Comparison of ENCODE assay signal across 10 mouse cellular contexts in genomic region chr17:24167120-24167519, GRCm38 (mm10). TPM values are rescaled to one million over a fixed set of nuclear protein-coding genes. Genes with fewer than 3 reads are reported as not detected.
A peak's percentile ranks its signal among the peaks of the same experiment; 100 is the strongest.
DNase-seq lines count a peak whose midpoint lies in the region; ATAC-seq and TF ChIP-seq lines count a peak whose summit lies in the region.
"Had no signal": no experiment of that assay in that cellular context is flagged by ENCODE, and none has a peak within 500 bp of the region (broad histone marks: within the 10 kb centered on the region; RNA-seq: fewer than 3 reads in every experiment).

No protein-coding gene starts in this region.

- 87% methylated on average over 6 of the region's 6 CpGs for WGBS in embryonic facial prominence, embryonic 13.5 days
- WGBS in embryonic facial prominence, embryonic 10.5 days, result 92% methylated on average over 6 of the region's 6 CpGs
- WGBS in limb, embryonic 12.5 days, result 91% methylated on average over 6 of the region's 6 CpGs
- 93% methylated on average over 6 of the region's 6 CpGs for WGBS in limb, embryonic 10.5 days
- WGBS in midbrain, postnatal 0 days, result 86% methylated on average over 6 of the region's 6 CpGs

- peak overlapping the region; percentile 81; the same call in 1 of the 2 replicates for H3K4me2 ChIP-seq in embryonic facial prominence, embryonic 13.5 days
- H3K4me2 ChIP-seq in limb, embryonic 12.5 days, result peak overlapping the region; percentile 92
- peak overlapping the region; percentile 22 for H3K4me2 ChIP-seq in midbrain, postnatal 0 days (ENCODE audit: low read depth, low read length, poor library complexity, severe bottlenecking)

- no peak for DNase-seq in embryonic facial prominence, embryonic 10.5 days (ENCODE audit: low spot score)
- no peak for DNase-seq in limb, embryonic 10.5 days (ENCODE audit: low spot score)
- DNase-seq in kidney, adult 9 months, result peak; percentile 65
- DNase-seq in midbrain, postnatal 0 days (ENCODE audit: low spot score), result no peak
- no peak for DNase-seq in layer of hippocampus, adult 9-11 months
- no peak for DNase-seq in natural killer cell, adult 2 months (ENCODE audit: low spot score in 2 of 2)
- DNase-seq: cerebellum, postnatal 36 days; gastrocnemius, postnatal 36 days had no signal

- ATAC-seq in embryonic facial prominence, embryonic 13.5 days (ENCODE audit: insufficient number of reproducible peaks, insufficient read depth, low FRiP score, low TSS enrichment, low read depth), result no peak
- ATAC-seq in limb, embryonic 12.5 days (ENCODE audit: insufficient number of reproducible peaks, insufficient read depth, low FRiP score, low TSS enrichment, low read depth), result no peak
- no peak for ATAC-seq in midbrain, postnatal 0 days (ENCODE audit: low FRiP score)

- no peak overlapping the region for H3K9ac ChIP-seq in embryonic facial prominence, embryonic 13.5 days
- H3K9ac ChIP-seq in limb, embryonic 12.5 days (replicated peaks), result no peak overlapping the region
- peak overlapping the region; percentile 93; the same call in 1 of the 2 replicates for H3K9ac ChIP-seq in midbrain, postnatal 0 days (replicated peaks; ENCODE audit: low read length, poor library complexity, severe bottlenecking)

- H3K27me3 ChIP-seq in embryonic facial prominence, embryonic 13.5 days, result no peaks in the 10 kb centered on the region
- no peaks in the 10 kb centered on the region for H3K27me3 ChIP-seq in embryonic facial prominence, embryonic 10.5 days (replicated peaks; ENCODE audit: low read depth, poor library complexity, severe bottlenecking)
- H3K27me3 ChIP-seq in limb, embryonic 12.5 days, result no peaks in the 10 kb centered on the region
- no peaks in the 10 kb centered on the region for H3K27me3 ChIP-seq in limb, embryonic 10.5 days (ENCODE audit: low read depth, poor library complexity, severe bottlenecking)
- no peaks in the 10 kb centered on the region for H3K27me3 ChIP-seq in midbrain, postnatal 0 days (ENCODE audit: insufficient read depth, low read length)

- no peak overlapping the region for H3K27ac ChIP-seq in embryonic facial prominence, embryonic 13.5 days
- no peak overlapping the region for H3K27ac ChIP-seq in embryonic facial prominence, embryonic 10.5 days (replicated peaks)
- no peak overlapping the region for H3K27ac ChIP-seq in limb, embryonic 12.5 days
- H3K27ac ChIP-seq in limb, embryonic 10.5 days, result no peak overlapping the region
- H3K27ac ChIP-seq in midbrain, postnatal 0 days (ENCODE audit: low read depth, low read length), result no peak overlapping the region

- TF ChIP-seq CTCF in midbrain, postnatal 0 days (IDR thresholded peaks at IDR 0.05), result no peak

- no peaks in the 10 kb centered on the region for H3K9me3 ChIP-seq in embryonic facial prominence, embryonic 13.5 days
- no peaks in the 10 kb centered on the region for H3K9me3 ChIP-seq in embryonic facial prominence, embryonic 10.5 days
- H3K9me3 ChIP-seq in limb, embryonic 12.5 days, result no peaks in the 10 kb centered on the region
- H3K9me3 ChIP-seq in limb, embryonic 10.5 days (replicated peaks), result no peaks in the 10 kb centered on the region
- H3K9me3 ChIP-seq in midbrain, postnatal 0 days (ENCODE audit: low read length), result no peaks in the 10 kb centered on the region

- no peak overlapping the region for H3K4me3 ChIP-seq in embryonic facial prominence, embryonic 13.5 days
- H3K4me3 ChIP-seq in embryonic facial prominence, embryonic 10.5 days, result no peak overlapping the region
- no peak overlapping the region for H3K4me3 ChIP-seq in limb, embryonic 12.5 days (replicated peaks)
- H3K4me3 ChIP-seq in limb, embryonic 10.5 days, result no peak overlapping the region
- peak overlapping the region; percentile 83; the same call in 1 of the 2 replicates for H3K4me3 ChIP-seq in midbrain, postnatal 0 days (ENCODE audit: low read depth, low read length)

- peaks cover 24% of the 10 kb centered on the region for H3K36me3 ChIP-seq in embryonic facial prominence, embryonic 13.5 days
- peaks cover 33% of the 10 kb centered on the region for H3K36me3 ChIP-seq in embryonic facial prominence, embryonic 10.5 days (replicated peaks)
- H3K36me3 ChIP-seq in limb, embryonic 12.5 days, result peaks cover 31% of the 10 kb centered on the region
- peaks cover 35% of the 10 kb centered on the region for H3K36me3 ChIP-seq in limb, embryonic 10.5 days
- peaks cover 10% of the 10 kb centered on the region for H3K36me3 ChIP-seq in midbrain, postnatal 0 days (ENCODE audit: insufficient read depth, low read length)

- peaks cover 41% of the 10 kb centered on the region for H3K4me1 ChIP-seq in embryonic facial prominence, embryonic 13.5 days
- H3K4me1 ChIP-seq in embryonic facial prominence, embryonic 10.5 days, result peaks cover 40% of the 10 kb centered on the region
- peaks cover 27% of the 10 kb centered on the region for H3K4me1 ChIP-seq in limb, embryonic 12.5 days (replicated peaks)
- peaks cover 40% of the 10 kb centered on the region for H3K4me1 ChIP-seq in limb, embryonic 10.5 days
- H3K4me1 ChIP-seq in midbrain, postnatal 0 days (ENCODE audit: insufficient read depth, low read length), result peaks cover 14% of the 10 kb centered on the region

RNA-seq across cellular contexts. Expression of gene Atp6v0c, which starts 2.4 kb away (rescaled TPM):
- 420 and 448 TPM in 2 replicates for polyA plus RNA-seq in embryonic facial prominence, embryonic 13.5 days (2015; fragmentation: Nextera tagmentation; extraction: Ambion mirVana)
- 422 and 435 TPM in 2 replicates for polyA plus RNA-seq in embryonic facial prominence, embryonic 10.5 days (2016; fragmentation: Nextera tagmentation; extraction: Ambion mirVana)
- polyA plus RNA-seq in limb, embryonic 12.5 days (2016; fragmentation: Nextera tagmentation; extraction: Ambion mirVana), result 392 and 404 TPM in 2 replicates
- polyA plus RNA-seq in limb, embryonic 10.5 days (2016; fragmentation: Nextera tagmentation; extraction: Ambion mirVana), result 414 and 422 TPM in 2 replicates
- total RNA-seq in midbrain, postnatal 0 days (2014; rRNA removed), result 730 and 771 TPM in 2 replicates
- polyA plus RNA-seq in midbrain, postnatal 0 days (2015; fragmentation: Nextera tagmentation; extraction: Ambion mirVana), result 2,426 and 2,595 TPM in 2 replicates

RNA-seq across cellular contexts. Expression of gene Amdhd2, which starts 3.6 kb away (rescaled TPM):
- 34.1 and 41.4 TPM in 2 replicates for polyA plus RNA-seq in embryonic facial prominence, embryonic 13.5 days (2015; fragmentation: Nextera tagmentation; extraction: Ambion mirVana)
- 44.6 and 50.0 TPM in 2 replicates for polyA plus RNA-seq in embryonic facial prominence, embryonic 10.5 days (2016; fragmentation: Nextera tagmentation; extraction: Ambion mirVana)
- polyA plus RNA-seq in limb, embryonic 12.5 days (2016; fragmentation: Nextera tagmentation; extraction: Ambion mirVana), result 38.5 and 40.2 TPM in 2 replicates
- polyA plus RNA-seq in limb, embryonic 10.5 days (2016; fragmentation: Nextera tagmentation; extraction: Ambion mirVana), result 49.1 and 49.5 TPM in 2 replicates
- 40.2 and 58.6 TPM in 2 replicates for total RNA-seq in midbrain, postnatal 0 days (2014; rRNA removed)
- 34.0 and 41.4 TPM in 2 replicates for polyA plus RNA-seq in midbrain, postnatal 0 days (2015; fragmentation: Nextera tagmentation; extraction: Ambion mirVana)

RNA-seq across cellular contexts. Expression of gene Pdpk1, which starts 16.4 kb away (rescaled TPM):
- 35.8 and 37.8 TPM in 2 replicates for polyA plus RNA-seq in embryonic facial prominence, embryonic 13.5 days (2015; fragmentation: Nextera tagmentation; extraction: Ambion mirVana)
- 30.4 and 30.9 TPM in 2 replicates for polyA plus RNA-seq in embryonic facial prominence, embryonic 10.5 days (2016; fragmentation: Nextera tagmentation; extraction: Ambion mirVana)
- 38.5 and 39.1 TPM in 2 replicates for polyA plus RNA-seq in limb, embryonic 12.5 days (2016; fragmentation: Nextera tagmentation; extraction: Ambion mirVana)
- 29.7 and 32.1 TPM in 2 replicates for polyA plus RNA-seq in limb, embryonic 10.5 days (2016; fragmentation: Nextera tagmentation; extraction: Ambion mirVana)
- total RNA-seq in midbrain, postnatal 0 days (2014; rRNA removed), result 57.9 and 68.1 TPM in 2 replicates
- 53.2 and 61.5 TPM in 2 replicates for polyA plus RNA-seq in midbrain, postnatal 0 days (2015; fragmentation: Nextera tagmentation; extraction: Ambion mirVana)

RNA-seq across cellular contexts. Expression of gene Tbc1d24, which starts 38.2 kb away (rescaled TPM):
- 10.2 and 10.3 TPM in 2 replicates for polyA plus RNA-seq in embryonic facial prominence, embryonic 13.5 days (2015; fragmentation: Nextera tagmentation; extraction: Ambion mirVana)
- 6.0 and 6.1 TPM in 2 replicates for polyA plus RNA-seq in embryonic facial prominence, embryonic 10.5 days (2016; fragmentation: Nextera tagmentation; extraction: Ambion mirVana)
- 6.7 and 9.9 TPM in 2 replicates for polyA plus RNA-seq in limb, embryonic 12.5 days (2016; fragmentation: Nextera tagmentation; extraction: Ambion mirVana)
- 3.9 and 8.7 TPM in 2 replicates for polyA plus RNA-seq in limb, embryonic 10.5 days (2016; fragmentation: Nextera tagmentation; extraction: Ambion mirVana)
- total RNA-seq in midbrain, postnatal 0 days (2014; rRNA removed), result 146 and 168 TPM in 2 replicates
- polyA plus RNA-seq in midbrain, postnatal 0 days (2015; fragmentation: Nextera tagmentation; extraction: Ambion mirVana), result 27.4 and 27.6 TPM in 2 replicates

RNA-seq across cellular contexts. Expression of gene Ntn3, which starts 42.2 kb away (rescaled TPM):
- polyA plus RNA-seq in embryonic facial prominence, embryonic 13.5 days (2015; fragmentation: Nextera tagmentation; extraction: Ambion mirVana), result 13.0 and 14.0 TPM in 2 replicates
- polyA plus RNA-seq in embryonic facial prominence, embryonic 10.5 days (2016; fragmentation: Nextera tagmentation; extraction: Ambion mirVana), result 5.0 and 7.3 TPM in 2 replicates
- 19.5 and 19.8 TPM in 2 replicates for polyA plus RNA-seq in limb, embryonic 12.5 days (2016; fragmentation: Nextera tagmentation; extraction: Ambion mirVana)
- 6.7 and 10.7 TPM in 2 replicates for polyA plus RNA-seq in limb, embryonic 10.5 days (2016; fragmentation: Nextera tagmentation; extraction: Ambion mirVana)
- total RNA-seq in midbrain, postnatal 0 days (2014; rRNA removed), result 19.4 and 23.6 TPM in 2 replicates
- polyA plus RNA-seq in midbrain, postnatal 0 days (2015; fragmentation: Nextera tagmentation; extraction: Ambion mirVana), result 4.0 and 4.3 TPM in 2 replicates

Comparison
In these comparisons a context has a peak if more than half of its experiments do, and no peak if none do; other contexts are left out.
1. H3K4me2 ChIP-seq: peak in every context shown above with its lines; median percentile 92 in limb, embryonic 12.5 days; 81 in embryonic facial prominence, embryonic 13.5 days; 22 in midbrain, postnatal 0 days.